Mouse (Mus musculus): ENCODE measurements at regions not wholly inside any gene's neighbourhood (a gene's known extent, or its start where the extent isn't known, plus 50 kb on each side); places are given as distances from the start of the nearest gene placed in this dataset.

DNA sequence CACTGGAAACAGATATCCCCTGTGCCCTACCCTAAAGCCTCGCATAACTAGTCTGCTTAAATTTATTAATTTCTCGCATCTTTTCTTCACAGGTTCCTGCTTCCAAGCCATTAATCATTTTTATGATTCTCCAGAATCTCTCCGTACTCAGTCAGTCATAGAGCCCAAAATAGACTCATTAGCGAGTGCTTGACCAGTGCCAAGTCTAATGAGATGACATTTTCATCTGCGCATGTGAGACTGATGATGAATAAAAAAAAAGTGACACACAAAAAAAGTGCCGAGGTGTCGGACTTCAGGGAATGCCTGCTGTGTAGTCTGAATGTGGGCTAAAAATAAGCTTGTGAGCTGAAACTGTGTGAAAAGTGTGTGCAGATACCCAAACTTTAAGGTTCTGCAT is 243.3 kb downstream of the Otol1 start:
- TF ChIP-seq CEBPB (IDR thresholded peaks at IDR 0.05; ENCODE audit: low read depth) = no peak
- TF ChIP-seq MYOD1 (IDR thresholded peaks at IDR 0.05; ENCODE audit: control insufficient read depth, insufficient read length, low read depth) = no peak
- no peak for TF ChIP-seq MYOG (IDR thresholded peaks at IDR 0.05; ENCODE audit: control insufficient read depth, extremely low read depth, insufficient read length)
- no peak for TF ChIP-seq MAX (IDR thresholded peaks at IDR 0.05)
- TF ChIP-seq USF1 (IDR thresholded peaks at IDR 0.05; ENCODE audit: low read depth) = no peak
- TF ChIP-seq FOSL1 (IDR thresholded peaks at IDR 0.05; ENCODE audit: insufficient read depth, low read length, poor library complexity, severe bottlenecking) = no peak
- no peak for TF ChIP-seq CTCF (IDR thresholded peaks at IDR 0.05; ENCODE audit: control insufficient read depth, insufficient read depth, insufficient read length)

DNA sequence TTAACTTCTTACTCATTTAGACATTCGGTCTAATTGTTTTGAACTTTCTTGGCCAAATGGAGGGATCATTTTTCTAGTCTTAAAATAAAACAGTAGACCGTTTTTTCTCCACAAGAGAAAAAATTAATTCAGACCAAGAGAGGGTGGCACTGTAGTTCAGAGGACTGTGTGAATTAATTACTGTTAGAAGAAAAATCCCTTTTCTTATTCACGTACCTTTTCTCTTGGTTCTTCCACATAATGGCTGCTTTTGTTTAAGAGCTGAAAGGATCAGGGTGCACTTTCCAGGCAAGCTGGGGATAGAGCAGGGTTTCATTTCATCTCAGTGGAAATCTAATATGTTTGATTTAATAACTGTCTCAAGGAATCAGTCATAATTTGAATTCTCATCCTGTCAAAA is 255.9 kb downstream of the Otol1 start:
- H3K4me3 ChIP-seq (ENCODE audit: insufficient read depth, poor library complexity, severe bottlenecking) = no peak overlapping the region
- H3K36me3 ChIP-seq (ENCODE audit: control insufficient read depth, insufficient read depth) = no peaks in the 10 kb centered on the region
- H3K79me2 ChIP-seq (ENCODE audit: control insufficient read depth, insufficient read depth) = no peaks in the 10 kb centered on the region
- H3ac ChIP-seq (ENCODE audit: control insufficient read depth, insufficient read length, low read depth) = no peak overlapping the region
- no peaks in the 10 kb centered on the region for H3K27me3 ChIP-seq (ENCODE audit: control insufficient read depth, insufficient read depth, insufficient read length)
- no peaks in the 10 kb centered on the region for H3K79me3 ChIP-seq (ENCODE audit: low read depth)
- no peak for TF ChIP-seq CTCF (IDR thresholded peaks at IDR 0.05; ENCODE audit: control insufficient read depth, insufficient read depth, insufficient read length)
- TF ChIP-seq MAX (IDR thresholded peaks at IDR 0.05) = no peak
- no peak for TF ChIP-seq FOSL1 (IDR thresholded peaks at IDR 0.05; ENCODE audit: insufficient read depth, low read length, poor library complexity, severe bottlenecking)
- no peak for TF ChIP-seq USF1 (IDR thresholded peaks at IDR 0.05; ENCODE audit: low read depth)
- no peak for TF ChIP-seq CEBPB (IDR thresholded peaks at IDR 0.05; ENCODE audit: low read depth)

More for the DNA sequence above, 243.3 kb downstream of the Otol1 start:
- no peaks in the 10 kb centered on the region for H3K79me2 ChIP-seq (ENCODE audit: control insufficient read depth, insufficient read depth)
- no peaks in the 10 kb centered on the region for H3K27me3 ChIP-seq (ENCODE audit: control insufficient read depth, insufficient read depth, insufficient read length)
- no peaks in the 10 kb centered on the region for H3K36me3 ChIP-seq (ENCODE audit: control insufficient read depth, insufficient read depth)
- H3ac ChIP-seq (ENCODE audit: control insufficient read depth, insufficient read length, low read depth) = no peak overlapping the region
- no peaks in the 10 kb centered on the region for H3K79me3 ChIP-seq (ENCODE audit: low read depth)
- H3K4me3 ChIP-seq (ENCODE audit: insufficient read depth, poor library complexity, severe bottlenecking) = no peak overlapping the region

DNA sequence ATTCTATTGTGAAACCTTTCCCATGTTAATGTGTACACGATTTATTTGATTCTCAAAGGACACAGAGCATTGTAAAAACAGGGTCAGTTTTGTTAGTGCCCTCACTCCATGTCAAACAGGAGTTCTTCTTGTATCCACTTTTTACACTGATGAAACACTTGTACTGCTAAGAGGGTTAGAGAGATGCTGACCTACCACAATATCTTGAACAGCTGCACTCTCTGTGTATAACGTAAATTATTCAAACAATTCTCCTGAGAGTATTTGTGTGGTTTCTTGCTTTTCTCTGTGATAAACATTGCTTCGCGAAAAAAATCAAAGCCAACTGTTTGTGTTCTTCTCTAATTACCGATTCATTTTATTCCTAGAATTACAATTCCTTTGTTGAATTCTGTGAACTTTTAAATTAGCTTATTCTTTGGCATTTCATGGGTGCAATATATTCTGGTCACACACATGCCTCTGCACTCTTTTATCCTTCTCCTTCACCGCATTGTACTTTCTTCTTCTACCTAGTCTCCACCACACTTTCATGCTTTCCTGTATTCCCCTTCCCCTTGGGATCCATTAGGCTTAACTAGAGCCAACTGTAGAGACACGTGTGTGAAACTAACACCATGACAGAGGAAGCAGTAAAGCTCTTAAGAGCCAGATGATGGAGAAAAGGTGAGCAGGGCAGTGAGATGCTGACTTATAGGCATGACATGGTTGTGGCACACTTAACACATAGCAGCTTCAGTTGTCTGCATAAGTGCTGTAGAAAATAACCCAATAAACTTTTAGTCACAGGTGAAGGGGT is 281.4 kb downstream of the Otol1 start:
- no peaks in the 10 kb centered on the region for H3K79me2 ChIP-seq (ENCODE audit: control insufficient read depth, insufficient read depth)
- H3K36me3 ChIP-seq (ENCODE audit: control insufficient read depth, insufficient read depth) = no peaks in the 10 kb centered on the region
- no peaks in the 10 kb centered on the region for H3K27me3 ChIP-seq (ENCODE audit: control insufficient read depth, insufficient read depth, insufficient read length)
- no peak for TF ChIP-seq FOSL1 (IDR thresholded peaks at IDR 0.05; ENCODE audit: insufficient read depth, low read length, poor library complexity, severe bottlenecking)
- TF ChIP-seq USF1 (IDR thresholded peaks at IDR 0.05; ENCODE audit: low read depth) = no peak
- no peak for TF ChIP-seq CEBPB (IDR thresholded peaks at IDR 0.05; ENCODE audit: low read depth)
- TF ChIP-seq MYOD1 (IDR thresholded peaks at IDR 0.05; ENCODE audit: control insufficient read depth, insufficient read length, low read depth) = no peak
- TF ChIP-seq MYOG (IDR thresholded peaks at IDR 0.05; ENCODE audit: control insufficient read depth, extremely low read depth, insufficient read length) = no peak
- H3K4me3 ChIP-seq (ENCODE audit: insufficient read depth, poor library complexity, severe bottlenecking) = no peak overlapping the region
- H3K79me3 ChIP-seq (ENCODE audit: low read depth) = no peaks in the 10 kb centered on the region
- no peak overlapping the region for H3ac ChIP-seq (ENCODE audit: control insufficient read depth, insufficient read length, low read depth)

DNA sequence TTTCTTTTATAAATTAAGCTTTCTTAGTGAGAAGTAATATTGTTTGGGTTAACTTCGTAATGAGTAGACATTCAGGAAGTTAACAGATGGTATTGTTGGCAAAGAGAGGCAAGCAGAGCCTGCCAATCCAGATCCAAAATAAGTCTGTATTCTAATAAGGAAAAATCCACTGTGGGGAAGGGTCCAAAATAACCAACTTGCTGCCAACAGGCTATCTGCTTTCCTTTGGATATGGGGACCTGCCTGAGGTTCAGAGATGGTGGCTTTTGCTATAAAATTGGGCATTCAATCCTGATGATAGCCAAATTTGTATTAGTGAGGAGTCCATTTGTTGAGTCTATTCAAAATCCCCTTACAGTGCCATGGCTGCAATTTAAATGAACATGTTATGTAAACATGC is 300.1 kb downstream of the Otol1 start:
- Histone ChIP-seq H3K79me3 (ENCODE audit: low read depth) (no peaks in the 10 kb centered on the region), H3ac (ENCODE audit: control insufficient read depth, insufficient read length, low read depth) (no peak overlapping the region), H3K79me2 (ENCODE audit: control insufficient read depth, insufficient read depth) (no peaks in the 10 kb centered on the region), H3K36me3 (ENCODE audit: control insufficient read depth, insufficient read depth) (no peaks in the 10 kb centered on the region), H3K27me3 (ENCODE audit: control insufficient read depth, insufficient read depth, insufficient read length) (no peaks in the 10 kb centered on the region), H3K4me3 (ENCODE audit: insufficient read depth, poor library complexity, severe bottlenecking) (no peak overlapping the region)
- TF ChIP-seq CTCF (IDR thresholded peaks at IDR 0.05; ENCODE audit: control insufficient read depth, insufficient read depth, insufficient read length) (no peak), CEBPB (IDR thresholded peaks at IDR 0.05; ENCODE audit: low read depth) (no peak), USF1 (IDR thresholded peaks at IDR 0.05; ENCODE audit: low read depth) (no peak), MYOD1 (IDR thresholded peaks at IDR 0.05; ENCODE audit: control insufficient read depth, insufficient read length, low read depth) (no peak), MYOG (IDR thresholded peaks at IDR 0.05; ENCODE audit: control insufficient read depth, extremely low read depth, insufficient read length) (no peak), MAX (IDR thresholded peaks at IDR 0.05) (no peak), FOSL1 (IDR thresholded peaks at IDR 0.05; ENCODE audit: insufficient read depth, low read length, poor library complexity, severe bottlenecking) (no peak)

DNA sequence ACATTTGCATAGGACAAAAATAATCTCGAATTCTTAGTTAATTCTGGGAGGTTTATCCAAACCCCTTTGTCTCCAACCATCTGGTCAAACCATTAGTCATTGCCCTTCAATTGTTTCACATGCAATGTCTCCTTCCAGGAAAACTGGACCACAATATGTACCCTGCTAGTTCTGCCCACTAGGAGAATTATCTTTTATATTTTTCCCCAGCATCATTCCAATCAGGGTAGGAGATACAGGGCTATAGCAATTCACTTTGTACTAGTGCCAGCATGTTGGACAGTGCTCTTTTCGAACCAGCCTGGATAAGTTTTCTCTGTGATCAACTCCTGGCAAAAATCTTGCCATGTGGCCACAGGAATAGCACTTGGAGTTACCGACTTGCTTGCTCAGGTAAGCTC is 300.6 kb downstream of the Otol1 start:
- Histone ChIP-seq H3K79me2 (ENCODE audit: control insufficient read depth, insufficient read depth) (no peaks in the 10 kb centered on the region), H3K36me3 (ENCODE audit: control insufficient read depth, insufficient read depth) (no peaks in the 10 kb centered on the region), H3ac (ENCODE audit: control insufficient read depth, insufficient read length, low read depth) (no peak overlapping the region), H3K4me3 (ENCODE audit: insufficient read depth, poor library complexity, severe bottlenecking) (no peak overlapping the region), H3K27me3 (ENCODE audit: control insufficient read depth, insufficient read depth, insufficient read length) (no peaks in the 10 kb centered on the region), H3K79me3 (ENCODE audit: low read depth) (no peaks in the 10 kb centered on the region)
- TF ChIP-seq USF1 (IDR thresholded peaks at IDR 0.05; ENCODE audit: low read depth) (no peak), FOSL1 (IDR thresholded peaks at IDR 0.05; ENCODE audit: insufficient read depth, low read length, poor library complexity, severe bottlenecking) (no peak), MAX (IDR thresholded peaks at IDR 0.05) (no peak), MYOD1 (IDR thresholded peaks at IDR 0.05; ENCODE audit: control insufficient read depth, insufficient read length, low read depth) (no peak), MYOG (IDR thresholded peaks at IDR 0.05; ENCODE audit: control insufficient read depth, extremely low read depth, insufficient read length) (no peak), CTCF (IDR thresholded peaks at IDR 0.05; ENCODE audit: control insufficient read depth, insufficient read depth, insufficient read length) (no peak), CEBPB (IDR thresholded peaks at IDR 0.05; ENCODE audit: low read depth) (no peak)

DNA sequence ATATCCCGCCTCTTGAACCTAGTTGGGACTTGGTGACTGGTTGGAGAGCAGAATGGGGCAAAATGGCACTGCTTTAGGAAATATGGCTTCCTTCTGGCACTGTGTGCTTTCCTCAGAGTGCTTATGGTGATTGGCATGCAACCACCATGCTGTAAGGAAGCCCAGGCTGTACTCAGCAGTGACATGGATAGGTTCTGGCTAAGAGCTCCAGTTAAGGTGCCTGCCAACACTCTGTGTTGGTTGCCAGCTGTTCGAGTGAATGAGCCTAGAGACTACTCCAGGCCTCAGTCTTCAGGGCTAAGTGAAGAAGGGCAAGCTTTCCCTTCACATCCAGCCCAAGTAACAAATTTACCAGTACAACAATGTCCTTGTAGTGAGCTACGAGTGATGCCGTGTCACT is 301.9 kb downstream of the Otol1 start:
- no peaks in the 10 kb centered on the region for H3K79me2 ChIP-seq (ENCODE audit: control insufficient read depth, insufficient read depth)
- TF ChIP-seq CEBPB (IDR thresholded peaks at IDR 0.05; ENCODE audit: low read depth) = no peak
- TF ChIP-seq CTCF (IDR thresholded peaks at IDR 0.05; ENCODE audit: control insufficient read depth, insufficient read depth, insufficient read length) = no peak
- H3K36me3 ChIP-seq (ENCODE audit: control insufficient read depth, insufficient read depth) = no peaks in the 10 kb centered on the region
- no peak overlapping the region for H3ac ChIP-seq (ENCODE audit: control insufficient read depth, insufficient read length, low read depth)
- no peak overlapping the region for H3K4me3 ChIP-seq (ENCODE audit: insufficient read depth, poor library complexity, severe bottlenecking)
- no peaks in the 10 kb centered on the region for H3K27me3 ChIP-seq (ENCODE audit: control insufficient read depth, insufficient read depth, insufficient read length)
- H3K79me3 ChIP-seq (ENCODE audit: low read depth) = no peaks in the 10 kb centered on the region
